Mouse (Mus musculus): ENCODE measurements around the gene Smagp. TPM values are rescaled to one million over a fixed set of nuclear protein-coding genes. Genes with fewer than 3 reads are reported as not detected.

The Smagp gene
- total RNA-seq, 4 experiments from 2014 or later = 1.4 to 4.3 (median 2.7) TPM

DNA sequence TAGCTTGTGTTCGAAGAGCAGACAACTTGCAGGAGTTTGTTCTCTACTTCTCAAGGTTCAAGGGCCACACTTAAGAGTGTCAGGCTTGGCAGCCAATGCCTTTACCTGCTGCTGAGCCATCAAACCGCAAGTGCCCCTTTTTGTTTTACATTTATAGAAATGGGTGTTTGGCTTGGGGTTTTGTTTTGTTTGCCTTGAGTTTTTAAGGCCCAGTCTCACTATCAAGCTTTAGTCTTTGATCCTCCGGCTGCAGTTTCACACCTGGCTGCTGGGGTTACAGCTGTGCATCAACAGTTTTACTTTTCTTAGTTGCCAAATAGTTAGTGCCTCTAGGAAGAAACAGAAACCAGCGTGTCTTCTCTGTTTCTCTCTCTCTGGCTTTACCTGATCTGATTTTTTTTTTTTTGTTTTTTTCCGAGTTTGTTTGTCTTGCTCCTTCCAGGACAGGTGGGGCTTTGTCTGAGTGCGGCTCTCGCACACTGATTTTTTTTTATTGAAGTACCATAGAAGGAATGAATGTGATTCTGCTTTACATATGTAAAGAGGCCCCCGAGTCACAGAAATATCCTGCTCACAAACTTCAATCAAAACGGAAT, 38.4 kb downstream of the Smagp start:
- DNase-seq (ENCODE audit: low spot score in 2 of 2) = no peak

DNA sequence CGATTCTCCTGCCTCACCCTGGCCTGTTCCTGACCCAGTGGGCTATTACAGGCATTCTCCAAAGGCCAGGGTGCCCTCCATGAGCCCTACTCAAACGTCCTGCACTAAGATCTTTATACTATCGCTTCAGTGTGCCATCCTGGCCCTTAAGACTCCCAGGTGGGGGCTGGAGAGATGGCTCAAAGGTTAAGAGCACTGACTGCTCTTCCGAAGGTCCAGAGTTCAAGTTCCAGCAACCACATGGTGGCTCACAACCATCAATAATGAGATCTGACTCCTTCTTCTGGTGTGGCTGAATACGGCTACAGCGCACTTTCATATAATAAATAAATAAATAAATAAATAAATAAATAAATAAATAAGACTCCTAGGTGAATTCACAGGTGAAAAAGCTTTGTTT, 43.9 kb downstream of the Smagp start:
- no peak for DNase-seq (ENCODE audit: low spot score in 2 of 2)

DNA sequence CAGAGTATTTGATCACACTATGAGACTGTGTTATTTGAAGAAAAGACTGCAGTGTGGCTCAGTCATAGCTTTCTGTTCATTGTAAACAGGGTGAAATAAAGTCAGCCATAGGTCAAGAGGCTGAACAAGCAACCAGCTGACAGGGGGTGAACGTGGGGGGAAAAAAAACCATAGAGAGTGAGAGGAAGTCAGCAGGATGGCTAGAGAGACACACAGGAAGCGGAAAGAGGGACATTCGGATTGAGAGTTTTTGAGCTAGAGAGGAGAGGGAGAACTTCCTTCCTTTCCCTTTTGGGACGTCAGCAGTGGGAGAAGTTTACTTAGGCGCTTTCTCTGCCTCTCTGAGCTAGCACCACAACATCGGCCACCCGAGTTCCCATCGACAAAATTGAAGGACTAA, 46.3 kb downstream of the Smagp start:
- DNase-seq (ENCODE audit: low spot score in 2 of 2) = no peak

DNA sequence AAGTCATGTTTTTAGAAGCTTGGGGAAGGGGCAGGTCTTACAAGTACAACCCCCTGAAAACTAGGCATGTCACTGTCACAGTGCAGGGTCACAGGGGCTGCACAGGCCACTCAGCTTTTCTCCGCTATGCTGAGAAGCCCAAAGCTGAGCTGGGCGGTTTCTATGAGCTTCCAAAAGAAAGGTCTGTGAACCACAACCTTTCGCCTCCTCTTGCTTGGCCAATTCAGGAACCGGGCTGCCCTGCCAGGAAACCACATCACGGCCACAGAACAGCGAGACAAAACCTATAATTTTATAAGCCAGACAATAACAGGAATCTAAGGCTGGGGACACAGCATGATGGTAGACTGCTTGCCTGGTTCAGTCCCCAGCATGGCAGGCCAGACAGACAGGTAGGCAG, 48.4 kb downstream of the Smagp start:
- no peak for DNase-seq (ENCODE audit: low spot score in 2 of 2)

DNA sequence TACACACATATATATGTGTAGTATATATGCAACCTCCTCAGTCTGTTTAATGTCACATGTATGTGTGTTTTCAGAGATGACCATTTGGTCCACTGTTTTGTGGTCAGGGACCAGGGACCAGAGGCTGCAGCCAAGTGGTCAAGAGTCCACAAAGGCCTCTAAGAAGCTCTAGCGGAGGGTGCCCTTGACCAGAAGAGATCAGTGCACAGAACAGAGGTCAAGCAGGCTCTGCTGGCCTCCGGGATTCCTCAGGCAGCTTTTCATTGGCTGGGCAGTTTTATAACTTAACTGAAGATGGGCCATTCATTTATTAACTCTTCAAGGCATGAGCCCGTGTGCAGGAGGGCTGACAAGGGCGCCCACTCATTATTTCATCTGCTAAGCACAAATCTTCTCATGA, 49.6 kb downstream of the Smagp start:
- no peak for DNase-seq (ENCODE audit: low spot score in 2 of 2)

DNA sequence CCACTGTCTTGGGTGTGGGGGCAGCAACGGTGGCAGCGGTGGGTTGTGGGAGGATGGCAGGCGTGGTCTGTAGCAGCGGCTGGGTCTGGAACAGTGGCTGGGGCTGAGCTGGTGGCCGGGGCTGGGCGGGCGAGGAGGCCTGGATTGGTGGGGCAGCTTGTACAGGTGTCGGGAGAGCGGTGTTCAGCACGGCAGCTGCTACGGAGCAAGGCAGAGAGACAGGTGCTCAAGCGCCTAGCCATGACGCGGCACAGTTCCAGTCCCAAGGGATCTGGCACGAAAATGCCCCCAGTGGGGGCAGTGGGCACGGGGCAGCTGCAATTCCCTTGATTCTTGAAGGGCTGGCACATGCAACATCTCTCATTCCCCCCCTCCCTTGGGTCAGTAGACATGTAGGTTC, 50.8 kb downstream of the Smagp start:
- DNase-seq (ENCODE audit: low spot score in 2 of 2) = no peak

DNA sequence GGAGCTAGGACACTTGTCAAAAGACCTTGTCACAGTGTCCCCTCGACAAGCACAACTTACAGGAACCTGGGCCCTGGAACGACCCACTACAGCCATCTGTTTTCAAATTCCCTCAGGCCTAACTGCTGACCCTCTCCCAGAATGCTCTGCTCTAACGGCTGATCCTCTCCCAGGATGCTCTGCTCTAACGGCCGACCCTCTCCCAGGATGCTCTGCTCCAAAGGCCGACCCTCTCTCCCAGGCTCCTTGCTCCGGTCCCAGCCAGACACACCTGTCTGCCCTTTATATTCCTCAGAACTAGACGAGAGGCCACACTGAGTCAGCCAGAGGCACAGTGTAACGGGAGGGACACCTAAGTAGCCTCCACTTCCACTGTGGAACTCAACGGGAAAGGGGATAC, 56.6 kb downstream of the Smagp start:
- no peak for DNase-seq (ENCODE audit: low spot score in 2 of 2)

DNA sequence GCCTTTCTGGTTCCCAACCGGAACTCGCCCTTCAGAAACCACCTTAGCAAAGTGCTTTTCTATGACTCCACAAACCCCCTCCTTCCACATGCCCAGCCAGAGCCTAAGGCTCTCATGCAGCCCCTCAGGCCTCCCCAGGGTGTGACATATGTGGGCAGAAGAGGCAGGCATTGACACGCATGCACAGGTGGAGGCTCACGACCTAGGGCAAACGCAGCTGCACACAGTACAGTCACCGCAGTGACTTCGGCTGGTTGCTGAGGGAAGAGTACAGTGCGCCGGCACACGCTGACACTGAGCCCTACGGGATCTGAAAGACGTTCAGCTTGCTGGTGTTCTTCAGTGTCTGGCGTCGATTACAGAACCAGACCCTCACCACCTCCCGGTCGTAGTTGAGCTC, 58.8 kb downstream of the Smagp start:
- DNase-seq (ENCODE audit: low spot score in 2 of 2) = no peak

DNA sequence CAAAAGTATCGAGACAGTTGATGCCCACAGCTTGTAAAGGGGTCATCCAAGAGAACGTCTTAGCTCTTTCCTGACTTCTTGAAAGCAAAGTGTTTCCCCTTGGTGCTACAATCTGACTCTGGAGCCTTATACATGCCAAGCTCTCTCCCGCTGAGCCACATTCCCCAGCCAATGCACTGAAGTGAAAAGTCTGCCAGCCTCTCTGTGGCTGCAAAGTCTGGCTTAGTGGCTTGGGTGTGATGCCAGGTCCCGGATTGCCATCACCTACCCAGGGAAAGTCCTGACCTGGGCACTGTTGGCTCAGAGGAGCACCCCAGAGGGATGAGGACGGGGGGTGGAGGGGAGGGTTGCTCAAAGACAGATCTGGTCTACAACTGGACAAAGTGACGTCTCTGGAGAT, 59.9 kb downstream of the Smagp start:
- DNase-seq (ENCODE audit: low spot score in 2 of 2) = no peak

DNA sequence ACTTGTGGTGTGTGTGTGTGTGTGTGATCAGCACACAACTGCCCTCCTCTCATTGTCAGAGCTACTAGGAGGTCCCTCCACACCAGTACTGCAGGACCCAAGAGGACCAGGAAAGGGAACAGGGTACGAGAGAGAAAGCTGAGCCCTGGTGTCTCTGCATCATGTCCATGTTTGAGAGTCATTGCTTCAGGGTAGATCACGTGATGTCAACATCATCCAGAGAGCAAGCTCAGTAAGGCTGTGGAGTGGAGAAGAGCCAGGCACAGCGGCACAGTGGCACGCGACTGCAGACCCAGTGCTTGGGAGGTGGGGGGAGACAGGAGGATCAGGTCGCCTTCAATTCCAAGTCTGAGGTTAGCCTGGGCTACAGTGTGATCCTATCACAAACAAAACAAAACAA, 60.3 kb downstream of the Smagp start:
- DNase-seq (ENCODE audit: low spot score in 2 of 2) = no peak

DNA sequence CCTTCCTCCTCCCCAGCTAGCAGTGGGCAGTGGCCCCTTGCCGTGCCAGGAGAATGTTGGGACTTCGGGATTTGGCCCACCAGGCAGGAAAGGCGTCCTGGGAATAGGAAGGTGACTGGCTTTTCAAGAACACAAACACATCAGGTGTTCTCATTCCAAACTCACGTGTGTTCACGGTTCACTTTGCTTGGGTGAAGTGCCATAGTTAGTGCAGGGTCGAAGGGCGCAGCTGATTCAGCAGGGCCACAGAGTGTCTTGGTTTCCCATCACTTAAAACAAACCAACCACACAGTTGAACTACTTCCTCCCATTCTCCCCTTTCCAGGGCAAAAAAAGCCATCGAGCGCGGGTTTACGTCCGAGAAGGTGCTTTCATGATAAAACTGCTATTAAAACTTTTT, 61.4 kb downstream of the Smagp start:
- no peak for DNase-seq (ENCODE audit: low spot score in 2 of 2)

DNA sequence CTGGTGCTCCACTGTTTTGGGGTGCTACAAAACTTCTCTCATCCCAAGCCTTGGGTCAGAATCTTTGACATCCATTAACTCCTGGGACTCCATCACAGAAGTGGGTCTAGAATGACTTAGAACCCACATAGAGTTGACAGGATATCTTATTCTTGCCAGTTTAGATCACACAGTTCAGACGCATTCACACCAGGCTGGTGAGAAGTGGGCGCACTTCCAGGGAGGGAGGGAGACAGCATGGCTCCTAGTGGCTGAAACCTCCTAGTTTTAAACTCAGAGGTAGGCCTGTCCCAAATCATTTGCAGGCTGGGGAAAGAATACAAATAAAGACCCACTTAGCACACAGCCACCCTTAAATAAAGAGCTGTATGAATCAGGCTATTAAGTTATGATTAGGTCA, 62.4 kb downstream of the Smagp start:
- no peak for DNase-seq (ENCODE audit: low spot score in 2 of 2)

DNA sequence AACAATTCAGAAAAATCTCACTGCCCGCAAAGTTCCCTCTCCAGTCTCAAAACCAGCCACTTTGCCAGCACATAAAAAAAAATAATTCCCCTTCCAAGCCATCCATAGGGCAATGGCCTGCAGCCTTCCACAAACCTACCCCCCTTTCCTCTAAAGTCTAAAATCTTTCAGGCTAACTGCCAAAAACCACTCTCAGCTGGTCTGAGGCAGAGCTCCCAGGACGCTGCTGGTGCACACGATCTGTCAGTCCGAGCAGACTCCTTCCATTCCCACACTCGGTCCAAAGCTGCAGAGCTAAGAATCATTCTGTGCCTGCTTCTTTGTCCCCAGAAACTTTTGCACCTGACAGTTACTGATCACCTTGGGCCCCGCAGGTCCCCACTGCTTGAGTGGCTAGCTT, 62.8 kb downstream of the Smagp start:
- DNase-seq (ENCODE audit: low spot score in 2 of 2) = no peak

Small RNAs within 50 kb of the gene (microRNA-seq; reads per million reads assigned to microRNA genes)
- 0 reads per million in 2 experiments for gene Mir6961

Other genes starting within 250 kb of the Smagp start
- not detected for gene Gm5475, start 214.8 kb downstream of the Smagp start, total RNA-seq (2022)
- 10 to 100 TPM; 54.1 to 68.5 (median 60.4) TPM for gene Slc11a2, start 211.9 kb downstream of the Smagp start, total RNA-seq (2022)
- gene Letmd1, start 167.9 kb downstream of the Smagp start, total RNA-seq (2022) = 10 to 100 TPM; 57.2 to 67.6 (median 62.7) TPM
- 10 to 100 TPM; 22.7 to 26.3 (median 24.6) TPM for gene Csrnp2, start 141.5 kb downstream of the Smagp start, total RNA-seq (2022)
- gene Tfcp2, start 84.9 kb downstream of the Smagp start, total RNA-seq (2022) = 10 to 100 TPM; 31.4 to 41.1 (median 36.5) TPM
- 100 to 1,000 TPM in 3 of 4 experiments, 10 to 100 TPM in 1; 99.4 to 115 (median 109) TPM for gene Pou6f1, start 37.0 kb downstream of the Smagp start, total RNA-seq (2022)
- gene Dazap2, start 21.6 kb downstream of the Smagp start, total RNA-seq (2022) = 100 to 1,000 TPM; 106 to 135 (median 115) TPM
- 10 to 100 TPM in 2 of 4 experiments, 1 to 10 TPM in 2; 4.5 to 15.9 (median 9.7) TPM for gene Bin2, start 32.6 kb upstream of the Smagp start, total RNA-seq (2022)
- gene Cela1, start 51.0 kb upstream of the Smagp start, total RNA-seq (2022) = 1 to 10 TPM in 3 of 4 experiments, under 1 TPM in 1; 0.68 to 7.5 (median 5.7) TPM
- 10 to 100 TPM in 2 of 4 experiments, 1 to 10 TPM in 2; 8.8 to 14.4 (median 11.5) TPM for gene Galnt6, start 92.4 kb upstream of the Smagp start, total RNA-seq (2022)
- gene Slc4a8, start 124.8 kb upstream of the Smagp start, total RNA-seq (2022) = 10 to 100 TPM; 67.0 to 90.0 (median 75.9) TPM
- gene Scn8a, start 232.9 kb upstream of the Smagp start, total RNA-seq (2022) = 100 to 1,000 TPM; 205 to 269 (median 234) TPM

Data from layer of hippocampus, adult 8-10 months (tissue).